Mouse (Mus musculus) adrenal gland, adult 2 months (tissue): ENCODE results near the gene B3glct. TPM values are rescaled to one million over a fixed set of nuclear protein-coding genes. Genes with fewer than 3 reads are reported as not detected.

Source experiments
- DNase-seq: peaks from one replicate; pipeline ENCODE4 v3.0.0; 2021
- polyA plus RNA-seq: library from polyadenylated mRNA; depleted of rRNA; stranded (reverse); fragments of >200 nt; gene quantifications from 2 replicates; pipeline ENCODE4 v1.2.3, GENCODE M21; 2012
- total RNA-seq, 2 experiments: library from RNA; stranded (reverse); gene quantifications; 2 replicates each; pipeline ENCODE4 v1.2.3; 2021

The B3glct gene
- total and polyA plus RNA-seq, 3 experiments: 11.2 to 24.7 (median 20.3) TPM

DNA sequence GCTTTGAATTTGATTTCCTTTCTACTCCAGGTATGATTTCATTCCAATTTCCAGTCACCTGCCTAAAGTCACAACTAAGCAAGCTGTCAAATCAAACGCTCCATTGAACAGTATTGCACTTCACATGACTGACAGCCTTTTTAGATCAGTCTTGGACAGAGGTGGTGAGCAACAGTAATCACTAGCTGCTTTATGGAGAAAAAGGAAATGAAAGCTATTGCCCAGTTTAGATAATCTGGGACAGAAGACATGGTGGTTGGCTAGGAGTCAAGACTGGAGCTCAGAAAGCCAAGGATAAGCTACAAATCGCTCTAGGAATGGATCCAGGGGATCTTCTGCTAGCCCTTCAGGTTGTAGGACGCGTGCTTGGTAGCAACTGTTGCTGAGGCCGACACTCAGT, 14.6 kb upstream of the B3glct start:
- DNase-seq: no peak

DNA sequence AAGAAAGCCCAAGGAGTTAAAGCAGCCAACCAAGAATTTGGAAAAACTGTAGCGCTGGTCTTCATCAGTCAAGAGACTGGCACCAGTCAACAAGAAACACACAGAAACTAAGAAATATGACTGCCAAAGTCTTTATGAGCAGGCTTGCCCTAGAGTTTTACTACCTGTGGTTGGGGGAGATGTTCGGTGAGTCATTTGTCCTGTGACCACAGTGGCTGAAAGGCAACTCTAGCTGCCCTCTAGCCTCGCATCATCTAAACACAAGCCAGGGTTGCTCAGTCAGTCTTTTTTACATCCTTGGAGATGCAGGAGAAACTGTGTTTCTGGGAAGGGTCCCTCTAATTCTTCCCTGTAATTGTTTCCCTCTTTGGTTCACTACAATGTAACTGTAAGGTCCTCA, 834 bp upstream of the B3glct start:
- no peak for DNase-seq

DNA sequence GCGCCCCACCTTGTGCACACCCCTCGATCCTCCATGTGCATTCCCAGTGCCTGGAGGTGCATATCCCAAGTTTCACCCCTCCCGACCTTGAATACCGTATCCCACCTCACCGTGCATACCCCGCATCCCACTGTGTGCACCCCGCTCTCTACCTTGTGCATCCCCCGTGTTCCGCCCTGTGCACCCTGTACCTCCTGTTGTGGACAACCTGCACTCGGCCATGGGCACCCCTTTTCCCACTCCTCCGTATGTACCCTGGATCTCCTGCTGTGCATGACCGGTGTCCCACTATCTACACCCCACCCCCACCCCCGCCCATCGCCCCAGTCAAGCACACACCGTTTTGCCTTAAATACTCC, 939 bp downstream of the B3glct start:
- no peak for DNase-seq

DNA sequence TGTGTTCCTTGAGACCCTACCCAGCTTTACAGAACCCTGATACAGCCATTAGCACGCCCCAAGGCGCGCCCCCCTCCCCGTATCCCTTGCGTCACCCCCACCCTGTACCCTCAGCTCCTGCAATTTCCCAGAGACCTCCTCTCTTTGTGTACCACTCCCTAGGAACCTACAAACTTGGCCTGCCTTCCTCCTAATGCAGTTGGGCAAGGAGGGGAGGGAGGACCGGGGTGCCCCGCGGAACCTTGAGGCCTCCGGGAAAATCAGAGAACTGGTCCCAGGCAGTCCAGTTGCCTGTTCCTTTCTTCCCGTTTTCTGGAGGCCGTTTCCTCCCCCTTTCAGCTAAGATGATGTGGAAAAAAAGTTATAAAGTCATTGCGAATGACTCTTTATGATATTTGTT, 1.3 kb downstream of the B3glct start:
- DNase-seq: peak; percentile 46

DNA sequence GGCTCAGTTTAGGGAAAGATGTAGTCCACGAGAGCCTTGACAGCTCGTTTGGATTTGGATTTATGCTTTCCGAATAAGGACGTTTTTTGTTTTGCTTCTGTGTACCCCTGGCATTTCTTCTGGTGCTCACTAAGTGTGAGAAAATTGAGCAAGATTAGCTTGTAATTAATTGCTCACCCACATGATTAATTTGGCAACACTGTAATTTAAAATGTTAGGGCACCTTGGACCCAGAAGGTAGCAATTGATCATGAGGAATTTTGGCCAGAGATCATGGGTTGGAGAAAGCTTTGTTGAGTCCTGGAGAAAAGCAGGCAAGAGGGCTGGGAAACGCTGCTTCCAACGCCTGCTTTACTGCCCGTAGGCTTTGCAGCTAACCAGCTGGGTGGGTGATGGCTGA, 1.9 kb downstream of the B3glct start:
- DNase-seq: no peak

DNA sequence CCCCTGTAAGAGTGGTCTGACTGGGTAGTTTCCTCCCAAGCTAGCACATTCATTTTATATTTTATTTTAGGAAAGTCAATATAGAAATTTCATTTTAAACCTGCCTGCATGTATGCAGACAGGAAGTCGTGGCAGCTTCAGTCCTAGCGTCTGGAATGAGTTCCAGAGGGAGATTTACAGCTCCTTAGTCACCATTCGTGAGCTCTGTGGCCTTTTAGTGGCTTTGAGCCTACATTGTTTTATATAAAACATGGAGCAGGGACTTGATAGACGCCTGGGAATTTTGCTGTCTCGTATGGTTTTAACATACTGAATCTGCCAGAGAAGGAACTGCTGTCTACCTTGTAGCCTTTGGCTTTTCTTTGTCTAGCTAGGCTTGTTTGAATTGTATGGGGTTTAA, 2.9 kb downstream of the B3glct start:
- peak; percentile 38 for DNase-seq

DNA sequence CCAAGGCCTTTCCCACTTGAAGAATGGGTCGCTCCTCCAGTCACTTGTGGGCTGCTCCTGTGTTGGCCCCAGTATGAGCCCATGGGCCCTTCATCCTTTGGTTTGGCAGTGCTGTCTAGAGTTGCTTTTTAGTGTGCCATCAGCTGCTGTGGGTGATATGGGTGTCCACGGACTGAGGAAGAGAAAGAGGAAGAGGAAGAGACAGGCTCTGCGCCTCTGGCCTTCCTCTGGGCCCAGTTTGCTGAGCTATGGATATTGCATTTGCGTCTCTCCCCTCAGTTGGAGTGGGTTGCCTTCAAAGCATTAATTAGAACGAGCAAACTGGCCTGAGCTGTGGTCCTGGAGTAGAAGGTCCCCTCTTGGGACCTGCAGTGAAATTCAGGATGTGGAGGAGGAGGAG, 11.8 kb downstream of the B3glct start:
- no peak for DNase-seq

DNA sequence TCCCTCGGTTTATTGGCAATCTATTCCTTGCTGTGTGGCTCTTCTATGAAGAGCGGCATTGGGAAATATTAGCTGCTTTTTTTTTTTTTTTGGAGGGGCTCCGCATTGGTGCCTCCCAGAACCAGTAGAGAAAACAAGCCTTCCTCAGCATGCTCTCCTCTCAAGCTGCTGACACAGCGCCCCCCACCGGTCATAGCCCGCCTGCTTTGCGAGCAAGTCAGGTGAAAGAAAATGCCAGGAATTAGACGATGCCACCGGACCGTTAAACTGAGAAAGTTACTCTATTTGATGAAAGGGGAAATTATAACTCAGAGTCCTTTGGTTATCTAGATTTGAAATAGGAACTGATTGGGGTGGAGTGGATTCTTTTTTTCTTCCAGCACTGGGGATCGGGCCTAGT, 14.5 kb downstream of the B3glct start:
- DNase-seq: no peak

DNA sequence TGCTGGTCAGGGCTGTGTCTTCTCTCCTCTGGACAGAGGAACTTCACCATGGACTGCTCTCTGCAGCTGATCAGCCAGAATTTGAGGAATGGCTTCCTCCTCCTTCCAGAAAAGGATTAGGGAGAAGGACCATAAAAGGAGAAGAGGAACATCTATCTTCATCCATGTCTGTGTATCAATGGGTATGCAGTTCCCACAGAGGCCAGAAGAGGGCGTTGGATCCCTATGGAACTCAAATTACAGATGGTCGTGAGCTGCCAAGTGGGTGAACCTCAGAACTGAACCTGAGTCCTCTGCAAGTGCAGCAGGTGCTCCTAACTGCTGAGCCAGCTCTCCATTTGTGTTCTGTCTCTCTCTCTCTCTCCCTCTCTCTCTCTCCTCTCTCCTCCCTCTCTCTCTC, 15.2 kb downstream of the B3glct start:
- DNase-seq: no peak

DNA sequence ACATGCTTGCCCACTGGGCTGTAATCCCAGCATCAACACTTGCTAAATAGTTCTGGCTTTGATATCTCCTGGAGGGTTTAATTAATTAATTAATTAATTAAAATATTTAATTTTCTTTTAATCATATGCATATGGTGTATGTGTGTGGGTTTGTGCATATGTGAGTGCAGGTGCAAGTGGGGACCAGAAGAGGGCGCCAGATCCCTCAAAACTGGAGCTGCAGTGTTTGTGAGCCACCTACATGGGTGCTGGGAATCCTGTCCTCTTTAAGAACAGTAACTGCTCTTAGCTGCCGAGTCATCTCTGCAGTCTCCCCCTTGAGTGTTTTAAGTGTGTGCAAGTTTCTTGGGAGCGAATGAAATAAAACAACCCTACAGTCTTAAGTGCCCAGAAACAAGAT, 15.9 kb downstream of the B3glct start:
- no peak for DNase-seq

DNA sequence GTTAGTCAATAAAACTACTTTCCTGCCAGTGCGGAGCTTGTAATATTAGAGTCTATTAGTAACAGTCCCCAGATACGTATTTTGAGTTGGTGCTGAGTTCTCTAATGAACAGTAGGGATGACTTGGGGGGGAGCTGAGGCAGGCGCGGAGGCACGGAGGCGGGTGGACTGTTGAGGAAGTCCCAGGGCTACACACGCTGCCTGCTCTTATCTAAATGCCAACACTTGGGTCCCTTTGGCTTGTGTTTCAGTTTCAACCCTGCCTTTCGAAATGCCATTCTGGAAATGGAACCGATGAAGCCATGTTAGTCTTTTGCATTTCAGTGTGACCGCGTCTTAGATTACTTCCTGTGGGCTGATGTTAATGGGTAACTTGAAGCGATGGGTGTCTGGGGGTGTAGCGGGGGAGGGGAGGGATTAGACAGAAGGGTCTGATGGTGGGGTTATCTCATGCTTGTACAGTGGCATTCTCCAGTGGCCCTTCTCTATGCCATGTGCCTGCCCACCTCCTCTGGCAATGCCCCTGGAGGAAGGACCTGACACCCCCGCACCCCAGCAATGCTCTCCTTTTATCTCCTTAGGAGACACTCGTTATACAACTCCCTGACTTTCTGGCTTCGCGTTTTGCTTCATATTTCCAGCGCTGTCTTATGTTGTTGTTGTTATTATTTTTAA, 17.2 kb downstream of the B3glct start:
- DNase-seq: no peak

DNA sequence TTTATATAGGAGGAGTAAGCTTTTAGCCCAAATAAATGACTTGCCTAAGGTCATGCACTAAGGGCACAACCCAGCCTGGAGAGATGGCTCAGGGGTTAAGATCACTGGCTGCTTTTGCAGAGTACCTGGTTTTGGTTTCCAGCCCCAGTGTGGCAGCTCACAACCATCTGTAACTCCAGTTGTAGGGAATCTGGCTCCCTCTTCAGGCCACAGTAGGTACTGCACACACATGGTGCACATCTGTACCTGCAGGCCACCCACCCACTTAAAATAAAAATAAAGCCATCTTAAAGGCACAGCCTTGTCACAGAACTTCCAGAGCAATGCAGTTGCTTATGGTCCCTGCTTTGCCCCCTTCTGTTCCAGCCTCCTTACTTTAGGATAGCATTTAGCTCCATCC, 24.7 kb downstream of the B3glct start:
- no peak for DNase-seq

DNA sequence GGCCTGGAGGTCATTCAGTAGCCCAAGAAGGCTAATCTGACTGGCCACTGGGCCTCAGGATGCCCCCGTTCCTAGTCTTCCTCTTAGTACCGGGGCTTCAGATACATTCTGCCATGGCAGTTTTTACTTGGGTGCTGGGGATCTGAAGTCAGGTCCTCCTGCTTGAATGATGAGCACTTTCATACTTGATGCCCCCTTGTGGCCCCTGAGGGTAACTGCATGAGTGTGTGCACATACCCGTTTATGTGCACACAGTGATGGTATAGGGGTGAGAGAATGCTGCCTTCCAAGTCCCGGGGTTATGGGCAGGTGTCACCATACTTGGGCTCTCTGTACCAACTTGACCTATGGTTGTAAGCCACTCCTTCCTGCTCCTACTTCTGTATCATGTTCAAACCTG, 33.5 kb downstream of the B3glct start:
- no peak for DNase-seq

DNA sequence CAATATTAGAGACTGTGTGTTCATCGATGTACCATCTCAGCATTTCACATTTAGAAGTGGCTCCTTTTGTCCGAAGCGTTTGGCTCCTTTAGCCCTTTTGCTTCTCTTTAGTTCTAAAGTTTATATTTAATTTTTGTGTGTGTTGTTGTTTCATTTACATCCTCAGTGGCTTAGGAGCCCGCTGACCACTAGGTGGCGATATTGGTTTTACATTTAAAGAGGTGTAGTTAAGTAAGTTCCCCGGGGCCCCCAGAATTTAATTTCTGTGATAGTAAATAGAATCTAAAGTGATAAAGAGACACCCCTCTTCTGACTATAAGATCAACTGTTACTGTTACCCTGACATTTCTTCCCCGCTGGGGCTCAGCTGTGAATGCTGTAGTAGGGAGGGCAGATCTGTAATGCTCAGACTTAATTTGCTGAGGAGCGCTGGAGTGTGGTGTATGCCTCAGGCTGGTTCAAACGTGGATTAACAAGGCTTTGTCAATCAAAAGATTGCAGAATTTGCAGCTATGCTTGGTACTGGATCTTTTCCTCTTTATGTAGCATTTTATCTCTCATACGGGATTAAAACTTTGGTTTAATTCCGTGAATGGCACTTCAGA, 35.2 kb downstream of the B3glct start:
- peak; percentile 49 for DNase-seq

DNA sequence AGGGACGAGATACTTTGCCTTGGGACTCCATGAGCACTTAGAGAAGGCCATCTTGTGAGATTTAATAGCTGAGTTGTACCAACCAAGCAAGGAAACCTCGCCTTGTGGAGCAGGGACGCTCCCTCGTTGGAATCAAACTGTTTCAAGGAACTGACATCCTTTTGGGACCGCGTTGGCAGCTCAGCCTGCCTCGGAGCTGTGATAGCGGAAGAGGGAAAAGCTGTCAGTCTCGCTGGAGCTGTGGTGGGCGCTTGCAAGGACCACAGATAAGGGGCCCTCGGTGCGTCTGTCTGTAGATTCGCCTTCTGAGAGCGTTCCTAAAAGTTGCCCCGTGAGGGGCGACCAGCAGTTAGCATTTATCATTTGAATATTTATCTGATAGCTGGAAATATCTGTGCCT, 35.8 kb downstream of the B3glct start:
- DNase-seq: no peak

DNA sequence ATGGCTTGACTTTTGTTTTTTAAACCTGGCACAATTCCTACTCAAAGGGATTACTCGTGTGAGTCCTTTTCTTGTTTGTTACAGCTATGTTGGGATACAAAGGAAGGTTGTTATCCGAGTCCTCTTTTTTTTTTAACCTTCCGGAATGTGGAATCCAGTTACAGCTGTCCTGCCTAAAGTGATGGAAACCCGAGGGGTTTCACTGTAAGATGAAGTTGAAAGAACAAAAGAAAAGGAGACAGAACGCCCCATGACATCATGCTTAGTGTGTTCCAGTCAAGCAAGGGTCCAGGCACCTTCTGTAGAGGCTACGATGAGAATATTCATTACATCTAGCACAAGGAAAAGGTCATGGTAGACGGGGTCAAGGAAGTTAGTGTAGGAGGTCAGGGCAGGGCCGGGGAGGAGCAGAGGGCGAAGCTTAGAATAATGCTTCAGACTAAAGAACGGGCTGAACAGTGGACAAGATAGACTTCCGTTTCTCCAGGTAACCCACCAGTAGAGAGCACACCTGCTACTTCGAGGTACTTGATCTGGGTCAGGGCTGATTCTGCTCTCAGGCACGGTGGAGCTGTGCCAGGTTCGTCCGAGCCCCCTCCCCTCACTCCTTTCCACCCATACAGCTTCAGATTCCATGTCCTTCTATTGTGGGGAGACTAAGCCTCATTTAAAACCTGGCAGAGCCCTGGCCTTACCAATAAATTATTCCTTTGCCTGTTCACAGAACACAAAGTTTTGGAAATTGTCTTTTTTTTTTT, 37.7 kb downstream of the B3glct start:
- peak; percentile 62 for DNase-seq

DNA sequence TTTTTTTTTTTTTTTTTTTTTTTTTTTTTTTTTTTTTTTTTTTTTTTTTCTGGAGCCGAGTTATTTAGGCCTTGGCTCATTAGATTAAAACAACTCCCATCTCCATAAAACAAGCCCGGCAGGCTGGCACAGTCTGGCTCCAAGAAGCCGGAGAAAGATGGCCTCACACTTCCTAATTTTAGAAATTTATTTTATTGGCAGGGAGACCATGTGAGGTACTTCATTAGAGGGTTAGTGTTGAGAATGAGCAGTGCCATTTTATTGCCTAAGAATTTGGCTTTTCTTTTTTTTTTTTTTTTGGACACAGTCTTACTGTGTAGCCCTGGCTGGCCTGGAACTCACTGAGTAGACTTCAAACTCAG, 38.3 kb downstream of the B3glct start:
- no peak for DNase-seq

DNA sequence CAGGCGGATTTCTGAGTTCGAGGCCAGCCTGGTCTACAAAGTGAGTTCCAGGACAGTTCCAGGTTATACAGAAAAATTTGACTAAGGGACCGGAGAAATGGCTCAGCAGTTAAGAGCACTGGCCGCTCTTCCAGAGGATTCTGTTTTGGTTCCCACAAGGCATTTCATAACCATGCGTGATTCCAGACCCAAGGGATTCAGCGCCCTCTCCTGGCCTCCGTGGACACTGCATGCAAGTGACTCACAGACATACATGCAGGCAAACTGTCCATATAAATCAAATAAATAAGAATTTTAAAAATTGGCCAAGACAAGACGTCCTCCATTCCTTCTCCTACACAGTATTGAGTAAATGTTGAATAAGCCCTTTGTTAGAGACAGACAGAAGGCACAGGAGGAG, 53.7 kb downstream of the B3glct start:
- peak; percentile 38 for DNase-seq

DNA sequence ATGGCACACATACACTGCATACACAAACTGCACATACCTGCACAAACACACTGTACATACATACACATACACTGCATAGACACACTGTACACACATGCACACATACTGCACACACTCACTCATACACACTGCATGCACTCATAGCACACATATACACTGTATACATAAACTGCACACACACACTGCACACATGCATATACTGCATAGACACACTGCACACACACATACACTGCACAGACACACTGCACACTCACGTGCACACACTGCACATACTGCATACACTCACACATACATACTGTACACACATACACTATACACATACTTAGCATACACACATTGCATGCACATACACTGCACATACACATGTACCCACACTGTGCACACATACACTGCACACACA, 59.2 kb downstream of the B3glct start:
- no peak for DNase-seq

DNA sequence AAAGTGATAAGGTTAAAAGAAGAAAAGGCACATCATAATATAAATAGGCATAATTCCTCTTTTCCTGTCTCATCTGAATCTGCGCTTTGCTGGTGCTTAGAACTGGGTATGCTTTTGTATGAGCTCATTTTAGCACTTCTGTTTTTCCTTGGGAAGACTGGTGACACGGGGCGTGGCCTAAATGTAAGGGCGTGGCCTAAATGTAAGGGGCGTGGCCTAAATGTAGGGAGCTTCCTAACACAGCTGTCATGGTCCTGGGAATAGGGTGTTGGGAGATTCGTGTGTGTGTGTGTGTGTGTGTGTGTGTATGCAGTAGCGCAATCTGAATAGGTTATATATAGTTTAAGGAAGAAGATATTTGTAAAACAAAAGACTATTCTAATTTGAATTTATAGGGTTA, 62.1 kb downstream of the B3glct start:
- no peak for DNase-seq

DNA sequence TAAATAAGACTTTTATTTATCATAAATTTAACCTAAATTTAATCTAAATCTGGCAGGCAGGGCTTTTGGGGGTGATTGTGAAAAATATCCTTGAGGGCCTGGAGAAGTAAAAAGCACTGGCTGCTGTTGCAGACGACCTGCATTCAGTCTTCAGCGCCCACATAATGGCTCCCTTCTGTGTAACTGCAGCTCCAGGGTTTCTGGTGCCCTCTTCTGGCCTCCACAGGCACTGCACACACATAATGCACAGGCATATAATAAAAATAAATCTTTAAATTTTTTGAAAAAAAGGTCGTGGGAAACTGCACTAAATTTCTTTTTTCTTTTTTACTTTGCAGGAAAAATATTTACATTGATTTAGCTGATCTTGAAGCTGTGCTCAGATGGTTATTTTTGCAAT, 62.7 kb downstream of the B3glct start:
- no peak for DNase-seq

DNA sequence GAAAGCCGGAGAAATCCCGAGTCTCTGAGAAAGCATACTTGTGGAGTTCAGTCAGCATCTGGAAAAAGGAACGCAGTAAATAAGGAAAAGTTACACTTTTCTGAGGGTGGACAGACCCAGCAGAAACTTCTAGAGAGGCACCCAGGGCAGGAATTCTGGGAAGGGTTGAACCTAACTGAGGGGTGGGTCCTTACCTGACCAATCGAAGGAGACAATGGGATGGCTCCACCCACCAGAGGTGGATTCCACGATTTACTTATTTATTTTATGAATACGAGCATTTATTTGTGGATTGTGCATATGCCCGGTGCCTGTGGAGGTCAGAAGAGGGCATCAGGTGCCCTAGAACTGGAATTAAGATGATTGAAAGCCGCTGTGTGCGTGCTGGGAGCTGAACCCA, 64.3 kb downstream of the B3glct start:
- no peak for DNase-seq

DNA sequence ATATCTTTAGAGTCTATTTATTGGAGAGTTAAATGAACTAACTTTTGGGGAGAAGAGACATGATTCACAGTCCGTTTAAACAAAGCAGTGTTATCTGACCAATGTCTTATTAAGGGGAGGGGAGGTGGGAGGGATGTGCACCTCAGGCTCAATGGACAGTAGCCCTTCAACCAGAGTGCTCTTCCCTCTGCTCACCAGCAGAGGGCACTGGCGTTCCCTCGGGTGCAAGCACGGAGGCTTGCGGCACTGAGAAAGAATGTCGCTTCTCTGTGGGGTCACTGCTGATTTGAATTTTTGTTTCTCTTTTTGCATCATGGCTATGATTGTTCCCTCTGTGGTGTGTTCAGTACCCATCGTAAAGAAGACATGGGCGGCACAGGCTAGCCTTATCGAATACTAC, 67.0 kb downstream of the B3glct start:
- no peak for DNase-seq
